Mouse (Mus musculus): ENCODE measurements around the gene Rassf5. TPM values are rescaled to one million over a fixed set of nuclear protein-coding genes. Genes with fewer than 3 reads are reported as not detected.

Rassf5 gene
- polyA plus RNA-seq, 1 experiment, result 20.9 TPM

DNA sequence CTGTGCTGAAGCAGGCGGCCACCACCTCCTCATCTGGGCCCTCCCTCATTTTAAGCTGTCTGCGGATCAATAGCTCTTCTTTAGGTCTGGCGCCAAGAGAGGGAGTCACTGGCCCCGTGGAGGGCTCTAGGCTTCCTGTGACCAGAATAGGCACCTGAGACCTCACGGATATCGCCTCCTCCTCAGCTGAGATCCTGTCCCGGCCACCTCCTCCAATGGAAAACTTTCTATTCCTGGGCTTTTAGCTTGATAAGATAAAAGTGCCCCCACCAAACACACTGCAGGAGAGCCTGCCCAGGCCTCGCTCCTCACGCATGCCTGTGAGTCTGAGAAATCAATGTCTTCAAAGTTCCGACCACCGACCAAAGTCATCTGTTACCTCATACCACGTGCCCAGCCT is 11.5 kb downstream of the Rassf5 start:
- DNase-seq, result no peak
- no peak overlapping the region for H3K4me3 ChIP-seq (replicated peaks; ENCODE audit: insufficient read depth, low read depth, low read length)
- H3K27me3 ChIP-seq (ENCODE audit: control insufficient read depth, insufficient read depth, low read length), result no peaks in the 10 kb centered on the region
- H3K4me1 ChIP-seq (ENCODE audit: control insufficient read depth, insufficient read depth, low read length), result peaks cover 9% of the 10 kb centered on the region
- H3K27ac ChIP-seq (ENCODE audit: insufficient read depth, low read length), result no peak overlapping the region
- TF ChIP-seq CTCF (IDR thresholded peaks at IDR 0.05; ENCODE audit: borderline replicate concordance, insufficient read depth, low read depth, low read length), result no peak
- no peak for TF ChIP-seq POLR2A (IDR thresholded peaks at IDR 0.05; ENCODE audit: borderline replicate concordance, insufficient read depth, low read length)
- 87% methylated on average over 12 of the region's 12 CpGs for WGBS

DNA sequence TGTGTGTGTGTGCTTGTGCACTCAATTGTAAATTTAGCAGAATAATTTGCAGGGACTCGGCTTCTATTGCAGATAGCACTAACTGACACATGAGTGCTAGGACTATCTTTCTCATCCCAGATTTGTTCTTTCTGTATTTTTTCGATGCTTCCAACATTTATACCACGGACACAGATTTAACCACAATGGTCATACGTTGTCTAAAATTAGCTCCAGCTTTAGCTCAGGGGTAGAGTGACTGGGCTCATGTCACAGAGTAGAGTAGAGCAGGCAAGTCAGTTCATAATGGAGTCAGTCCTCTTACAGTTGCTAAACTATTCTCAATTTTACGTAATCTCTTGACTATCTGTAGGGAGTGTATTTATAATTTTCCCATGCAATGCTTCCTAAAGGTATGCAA is 16.4 kb downstream of the Rassf5 start:
- 73% methylated on average over 5 of the region's 5 CpGs for WGBS
- no peak for TF ChIP-seq CTCF (IDR thresholded peaks at IDR 0.05; ENCODE audit: borderline replicate concordance, insufficient read depth, low read depth, low read length)
- no peak for TF ChIP-seq POLR2A (IDR thresholded peaks at IDR 0.05; ENCODE audit: borderline replicate concordance, insufficient read depth, low read length)
- no peak for DNase-seq

DNA sequence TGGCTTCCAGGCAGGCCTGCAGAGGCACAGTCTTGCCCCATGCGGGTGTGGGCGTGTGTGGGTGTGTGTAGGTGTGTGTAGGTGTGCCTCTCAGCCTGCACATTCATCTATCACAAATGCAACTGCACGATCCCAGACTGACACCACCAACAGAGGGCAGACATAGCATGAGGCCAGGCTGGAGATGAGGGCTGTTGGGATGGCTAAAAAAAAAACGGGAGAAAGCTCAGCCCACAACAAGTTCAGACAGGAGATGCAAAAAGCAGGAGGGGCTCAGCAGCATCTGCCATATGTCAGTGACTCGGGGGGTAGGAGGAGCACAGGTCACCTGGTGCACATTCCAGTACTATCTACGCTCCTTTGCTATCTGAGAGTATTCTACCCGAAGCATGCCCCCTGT is 16.8 kb downstream of the Rassf5 start:
- H3K4me3 ChIP-seq (replicated peaks; ENCODE audit: insufficient read depth, low read depth, low read length), result no peak overlapping the region
- H3K27ac ChIP-seq (ENCODE audit: insufficient read depth, low read length), result no peak overlapping the region
- H3K27me3 ChIP-seq (ENCODE audit: control insufficient read depth, insufficient read depth, low read length), result no peaks in the 10 kb centered on the region
- H3K4me1 ChIP-seq (ENCODE audit: control insufficient read depth, insufficient read depth, low read length), result peaks cover 6% of the 10 kb centered on the region
- 24% methylated on average over 7 of the region's 7 CpGs for WGBS
- no peak for DNase-seq
- TF ChIP-seq POLR2A (IDR thresholded peaks at IDR 0.05; ENCODE audit: borderline replicate concordance, insufficient read depth, low read length), result no peak
- peak; percentile 47; the same call in 1 of the 2 replicates for TF ChIP-seq CTCF (IDR thresholded peaks at IDR 0.05; ENCODE audit: borderline replicate concordance, insufficient read depth, low read depth, low read length)

More for the DNA sequence above, 16.4 kb downstream of the Rassf5 start:
- Histone ChIP-seq H3K27me3 (ENCODE audit: control insufficient read depth, insufficient read depth, low read length) (no peaks in the 10 kb centered on the region), H3K4me1 (ENCODE audit: control insufficient read depth, insufficient read depth, low read length) (peaks cover 6% of the 10 kb centered on the region), H3K27ac (ENCODE audit: insufficient read depth, low read length) (no peak overlapping the region), H3K4me3 (replicated peaks; ENCODE audit: insufficient read depth, low read depth, low read length) (no peak overlapping the region)

DNA sequence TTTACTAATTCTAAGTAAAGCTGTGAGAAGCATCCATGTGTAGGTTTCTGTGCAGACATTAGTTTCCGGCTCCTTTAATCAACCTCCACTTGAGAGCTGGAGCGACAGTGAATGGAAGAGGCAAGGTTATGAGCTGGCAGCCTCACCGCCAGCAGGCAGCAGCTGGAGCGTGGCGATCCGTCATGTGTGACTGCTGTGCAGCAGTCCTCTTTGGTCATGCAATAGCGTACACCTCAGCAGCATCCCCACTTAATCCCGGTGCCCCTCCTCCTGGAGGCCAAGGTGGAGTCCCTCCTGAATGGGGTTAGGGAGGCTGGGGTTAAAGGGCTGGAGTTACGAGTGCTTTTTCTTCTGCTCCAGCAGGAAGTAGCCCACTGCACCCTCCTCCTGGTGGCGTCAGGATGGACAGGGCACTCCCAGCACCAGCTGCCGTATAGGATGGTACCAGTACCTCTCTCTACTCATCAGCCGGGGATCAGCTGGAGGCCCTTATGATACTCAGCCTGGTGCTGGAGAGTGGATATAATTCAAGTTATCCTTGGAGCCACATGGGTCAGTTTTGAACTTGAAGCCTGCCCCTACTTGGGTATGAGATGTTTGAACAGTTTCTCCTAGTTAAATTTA is 20.1 kb downstream of the Rassf5 start:
- WGBS, result 57% methylated on average over 12 of the region's 12 CpGs

DNA sequence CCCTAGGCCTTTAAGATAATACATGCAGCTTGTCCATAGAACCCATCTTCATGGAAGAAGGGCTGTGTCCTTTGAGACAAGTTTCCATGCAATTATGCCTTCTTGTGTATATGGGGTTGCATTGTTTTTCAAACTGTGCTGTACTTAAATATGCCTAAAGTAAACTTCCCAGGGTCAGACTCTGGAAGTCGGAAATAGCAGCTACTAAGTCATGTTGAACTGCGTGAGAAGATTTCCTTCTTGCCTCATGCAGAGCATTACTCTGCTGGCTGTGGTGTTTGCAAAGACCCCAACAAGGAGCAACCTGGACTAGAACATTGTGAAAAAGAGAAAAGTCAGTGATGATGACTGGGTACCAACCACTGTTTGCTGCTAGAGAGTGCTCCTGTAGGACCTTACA is 21.7 kb downstream of the Rassf5 start:
- TF ChIP-seq POLR2A (IDR thresholded peaks at IDR 0.05; ENCODE audit: borderline replicate concordance, insufficient read depth, low read length), result no peak
- no peak for TF ChIP-seq CTCF (IDR thresholded peaks at IDR 0.05; ENCODE audit: borderline replicate concordance, insufficient read depth, low read depth, low read length)
- Histone ChIP-seq H3K4me3 (replicated peaks; ENCODE audit: insufficient read depth, low read depth, low read length) (no peak overlapping the region), H3K27me3 (ENCODE audit: control insufficient read depth, insufficient read depth, low read length) (no peaks in the 10 kb centered on the region), H3K4me1 (ENCODE audit: control insufficient read depth, insufficient read depth, low read length) (peaks cover 4% of the 10 kb centered on the region), H3K27ac (ENCODE audit: insufficient read depth, low read length) (no peak overlapping the region)
- 89% methylated on average over 2 of the region's 2 CpGs for WGBS
- DNase-seq, result no peak

More for the DNA sequence above, 20.1 kb downstream of the Rassf5 start:
- no peak for DNase-seq
- Histone ChIP-seq H3K27me3 (ENCODE audit: control insufficient read depth, insufficient read depth, low read length) (no peaks in the 10 kb centered on the region), H3K4me3 (replicated peaks; ENCODE audit: insufficient read depth, low read depth, low read length) (no peak overlapping the region), H3K27ac (ENCODE audit: insufficient read depth, low read length) (no peak overlapping the region), H3K4me1 (ENCODE audit: control insufficient read depth, insufficient read depth, low read length) (peaks cover 6% of the 10 kb centered on the region)
- TF ChIP-seq CTCF (IDR thresholded peaks at IDR 0.05; ENCODE audit: borderline replicate concordance, insufficient read depth, low read depth, low read length), result no peak
- no peak for TF ChIP-seq POLR2A (IDR thresholded peaks at IDR 0.05; ENCODE audit: borderline replicate concordance, insufficient read depth, low read length)

DNA sequence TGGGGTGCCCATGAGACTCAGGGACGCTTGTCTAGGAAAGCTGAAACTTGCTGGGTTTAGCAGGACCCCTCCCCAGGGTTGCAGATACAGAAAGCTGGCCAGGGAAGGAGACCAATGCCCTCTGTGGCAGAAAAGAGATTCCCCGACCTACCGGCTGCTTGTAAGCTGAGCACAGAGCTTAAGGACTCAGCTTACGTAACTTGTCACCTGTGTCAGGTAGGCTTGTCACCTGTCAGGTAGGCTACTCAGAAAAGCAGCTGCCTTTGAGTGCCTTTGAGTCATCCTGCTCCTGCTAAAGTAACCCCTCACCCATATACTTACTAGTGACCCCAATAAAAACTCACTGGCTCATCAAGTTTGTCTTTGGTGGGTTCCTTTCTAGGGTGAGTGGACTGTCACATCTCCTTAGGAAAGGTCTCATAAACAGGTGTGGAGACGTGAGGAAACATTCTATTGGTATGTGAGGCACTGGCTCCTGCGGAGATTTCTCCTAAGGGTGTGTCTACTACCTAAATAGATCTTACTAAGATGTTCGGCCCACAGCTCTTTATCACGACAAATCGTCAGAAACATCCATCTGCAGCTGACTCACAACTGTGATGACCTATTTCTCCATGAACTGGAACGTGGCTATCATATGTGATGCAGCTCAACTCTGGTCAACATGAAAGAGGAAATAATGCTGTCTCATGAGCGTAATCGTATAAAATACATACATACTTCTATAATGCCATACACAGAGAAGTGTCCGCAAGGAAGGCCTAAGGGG is 23.1 kb downstream of the Rassf5 start:
- no peak for DNase-seq
- H3K27me3 ChIP-seq (ENCODE audit: control insufficient read depth, insufficient read depth, low read length), result no peaks in the 10 kb centered on the region
- H3K27ac ChIP-seq (ENCODE audit: insufficient read depth, low read length), result no peak overlapping the region
- TF ChIP-seq POLR2A (IDR thresholded peaks at IDR 0.05; ENCODE audit: borderline replicate concordance, insufficient read depth, low read length) (no peak), CTCF (IDR thresholded peaks at IDR 0.05; ENCODE audit: borderline replicate concordance, insufficient read depth, low read depth, low read length) (no peak)
- H3K4me1 ChIP-seq (ENCODE audit: control insufficient read depth, insufficient read depth, low read length), result no peaks in the 10 kb centered on the region
- no peak overlapping the region for H3K4me3 ChIP-seq (replicated peaks; ENCODE audit: insufficient read depth, low read depth, low read length)
- 87% methylated on average over 13 of the region's 13 CpGs for WGBS

DNA sequence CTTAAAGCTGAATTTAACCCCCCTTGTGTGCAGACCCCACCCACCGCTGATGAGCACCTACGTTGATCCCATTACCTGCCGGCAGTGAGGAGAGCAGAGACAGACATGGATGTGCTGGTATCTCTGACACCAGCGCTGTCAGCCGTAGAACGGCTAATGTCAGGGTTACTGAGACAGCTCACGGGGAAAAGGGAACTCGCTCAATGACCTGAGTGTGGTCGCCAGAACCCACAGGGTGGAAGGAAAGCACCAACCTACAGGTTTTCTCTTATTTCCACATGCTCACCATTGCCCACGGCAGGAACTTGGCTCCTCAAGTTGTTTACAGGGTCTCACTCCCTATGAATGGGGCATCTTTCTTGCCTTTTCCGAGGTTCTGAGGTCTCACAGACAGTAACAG is 26.1 kb downstream of the Rassf5 start:
- TF ChIP-seq POLR2A (IDR thresholded peaks at IDR 0.05; ENCODE audit: borderline replicate concordance, insufficient read depth, low read length) (no peak), CTCF (IDR thresholded peaks at IDR 0.05; ENCODE audit: borderline replicate concordance, insufficient read depth, low read depth, low read length) (no peak)

DNA sequence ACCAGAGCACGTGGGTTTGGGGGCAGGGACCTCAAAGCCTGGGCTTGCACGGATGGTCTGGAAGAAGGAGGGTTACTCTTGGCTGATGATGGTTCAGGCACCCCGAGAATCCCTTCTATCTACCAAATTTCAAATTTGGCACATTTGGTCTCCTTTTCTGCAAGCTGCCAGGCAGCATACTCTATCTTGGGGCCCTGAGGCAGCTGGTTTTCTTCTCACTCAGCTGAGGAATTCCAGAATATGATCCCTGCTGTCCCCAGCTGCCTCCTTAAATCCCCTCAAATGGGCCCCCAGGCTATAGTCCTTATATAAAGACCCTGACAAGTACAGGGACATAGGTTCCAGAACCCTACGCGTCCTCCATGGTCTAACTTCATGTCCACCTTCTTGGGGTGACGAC is 31.7 kb downstream of the Rassf5 start:
- DNase-seq, result no peak
- Histone ChIP-seq H3K27me3 (ENCODE audit: control insufficient read depth, insufficient read depth, low read length) (no peaks in the 10 kb centered on the region), H3K4me3 (replicated peaks; ENCODE audit: insufficient read depth, low read depth, low read length) (no peak overlapping the region), H3K4me1 (ENCODE audit: control insufficient read depth, insufficient read depth, low read length) (peaks cover 7% of the 10 kb centered on the region; the same call in 1 of the 2 replicates), H3K27ac (ENCODE audit: insufficient read depth, low read length) (no peak overlapping the region)
- 87% methylated on average over 6 of the region's 6 CpGs for WGBS
- TF ChIP-seq POLR2A (IDR thresholded peaks at IDR 0.05; ENCODE audit: borderline replicate concordance, insufficient read depth, low read length) (no peak), CTCF (IDR thresholded peaks at IDR 0.05; ENCODE audit: borderline replicate concordance, insufficient read depth, low read depth, low read length) (no peak)

More for the DNA sequence above, 26.1 kb downstream of the Rassf5 start:
- WGBS, result 92% methylated on average over 11 of the region's 11 CpGs
- Histone ChIP-seq H3K27me3 (ENCODE audit: control insufficient read depth, insufficient read depth, low read length) (no peaks in the 10 kb centered on the region), H3K4me3 (replicated peaks; ENCODE audit: insufficient read depth, low read depth, low read length) (no peak overlapping the region), H3K27ac (ENCODE audit: insufficient read depth, low read length) (no peak overlapping the region), H3K4me1 (ENCODE audit: control insufficient read depth, insufficient read depth, low read length) (no peaks in the 10 kb centered on the region)
- DNase-seq, result no peak

Data from cerebellum, adult 2 months (tissue).